Mouse (Mus musculus): ENCODE results near the gene H2-K1. TPM values are rescaled to one million over a fixed set of nuclear protein-coding genes. Genes with fewer than 3 reads are reported as not detected.
"Not testable (repeated sequence)": the region's sequence is repeated elsewhere in the genome, so short reads cannot be mapped to it uniquely, and the experiment has no call there.

H2-K1 gene
- polyA plus RNA-seq, 1 experiment from 2014 or later, result 13.8 TPM

GRCm38 (mm10) chr17:33982136-33982535 is 18.0 kb downstream of the H2-K1 start:
- not testable (repeated sequence) for H3K4me2 ChIP-seq; H3K4me3 ChIP-seq (ENCODE audit: low read depth, low read length)

GRCm38 (mm10) chr17:33981192-33981909 is 18.8 kb downstream of the H2-K1 start:
- under 1% methylated on average over 27 of the region's 27 CpGs for WGBS (ENCODE audit: insufficient replicate concordance)
- Histone ChIP-seq H3K4me2 (peak overlapping the region; percentile 65), H3K4me3 (ENCODE audit: low read depth, low read length) (peak overlapping the region; percentile 40), H3K27me3 (ENCODE audit: control insufficient read depth, insufficient read depth, low read length) (peaks cover 37% of the 10 kb centered on the region), H3K4me1 (ENCODE audit: control insufficient read depth, insufficient read depth, low read length) (peaks cover 12% of the 10 kb centered on the region), H3K27ac (ENCODE audit: low read depth, low read length) (peak overlapping the region; percentile 25; the same call in 1 of the 2 replicates), H3K9ac (ENCODE audit: low read depth, low read length) (peak overlapping the region; percentile 16; the same call in 1 of the 2 replicates)
- H3K36me3 ChIP-seq (ENCODE audit: control insufficient read depth, insufficient read depth, low read length); H3K9me3 ChIP-seq (replicated peaks; ENCODE audit: control insufficient read depth, low read length): not testable (repeated sequence)
- peak; percentile 87 for ATAC-seq (replicated peaks; ENCODE audit: insufficient number of reproducible peaks, low FRiP score, low TSS enrichment)

More at GRCm38 (mm10) chr17:33982136-33982535, 18.0 kb downstream of the H2-K1 start:
- H3K27me3 ChIP-seq (ENCODE audit: control insufficient read depth, insufficient read depth, low read length), result peaks cover 30% of the 10 kb centered on the region
- H3K9me3 ChIP-seq (replicated peaks; ENCODE audit: control insufficient read depth, low read length); H3K9ac ChIP-seq (ENCODE audit: low read depth, low read length); H3K36me3 ChIP-seq (ENCODE audit: control insufficient read depth, insufficient read depth, low read length); H3K27ac ChIP-seq (ENCODE audit: low read depth, low read length); ATAC-seq (replicated peaks; ENCODE audit: insufficient number of reproducible peaks, low FRiP score, low TSS enrichment): not testable (repeated sequence)
- peaks cover 12% of the 10 kb centered on the region for H3K4me1 ChIP-seq (ENCODE audit: control insufficient read depth, insufficient read depth, low read length)
- WGBS (ENCODE audit: insufficient replicate concordance), result 8% methylated on average over 8 of the region's 8 CpGs

DNA sequence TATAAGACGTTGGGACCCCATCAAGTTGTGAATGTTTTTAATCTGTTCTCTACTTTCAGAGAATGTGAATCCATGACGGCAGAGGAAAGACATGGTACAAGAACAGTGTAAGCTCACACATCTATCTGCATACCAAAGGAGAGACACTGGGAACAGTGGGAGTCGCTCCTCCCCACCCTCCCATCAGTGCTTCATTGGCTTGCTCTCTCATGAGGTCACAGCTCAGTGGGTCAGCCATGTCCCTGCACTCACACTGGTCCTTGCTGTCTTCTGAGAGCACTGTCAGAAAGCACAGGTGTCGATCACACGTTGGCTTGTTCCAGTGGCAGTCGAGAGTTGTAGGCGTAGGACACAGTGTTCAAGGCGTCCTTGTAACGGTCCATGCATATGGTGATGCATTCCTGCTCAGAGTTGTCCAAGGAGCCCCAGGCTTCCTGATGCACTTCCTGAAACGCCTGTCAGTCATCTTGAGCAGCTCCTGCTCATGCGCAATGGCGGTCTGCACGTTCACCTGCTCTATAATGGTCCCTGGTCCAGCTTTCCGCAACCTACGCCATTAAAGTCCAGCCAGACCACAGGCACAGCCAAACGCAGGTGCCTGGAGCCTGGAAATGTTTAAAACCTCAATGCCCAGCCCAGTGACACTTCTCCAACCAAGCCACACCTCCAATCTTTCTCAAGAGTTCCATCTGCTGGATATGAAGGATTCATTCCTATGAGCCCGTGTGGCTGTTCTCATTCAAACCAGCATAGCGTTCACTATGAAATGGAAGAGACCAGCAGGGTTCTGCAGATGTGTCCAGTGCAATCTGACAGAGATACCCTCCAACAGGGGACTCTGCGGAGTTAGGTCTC is 19.7 kb downstream of the H2-K1 start:
- H3K9ac ChIP-seq (ENCODE audit: low read depth, low read length), result no peak overlapping the region
- H3K36me3 ChIP-seq (ENCODE audit: control insufficient read depth, insufficient read depth, low read length), result no peaks in the 10 kb centered on the region
- H3K27me3 ChIP-seq (ENCODE audit: control insufficient read depth, insufficient read depth, low read length), result peaks cover 42% of the 10 kb centered on the region
- H3K9me3 ChIP-seq (replicated peaks; ENCODE audit: control insufficient read depth, low read length), result no peaks in the 10 kb centered on the region
- H3K27ac ChIP-seq (ENCODE audit: low read depth, low read length), result 0 out of 2 replicates have a peak overlapping the region, but pooled peaks have one; percentile 22
- no peak for ATAC-seq (replicated peaks; ENCODE audit: insufficient number of reproducible peaks, low FRiP score, low TSS enrichment)
- H3K4me3 ChIP-seq (ENCODE audit: low read depth, low read length), result no peak overlapping the region
- H3K4me2 ChIP-seq, result peak overlapping the region; percentile 29
- peaks cover 12% of the 10 kb centered on the region for H3K4me1 ChIP-seq (ENCODE audit: control insufficient read depth, insufficient read depth, low read length)
- WGBS (ENCODE audit: insufficient replicate concordance), result 74% methylated on average over 19 of the region's 19 CpGs

GRCm38 (mm10) chr17:33979512-33980050 is 20.6 kb downstream of the H2-K1 start:
- no peak overlapping the region for H3K27ac ChIP-seq (ENCODE audit: low read depth, low read length)
- WGBS (ENCODE audit: insufficient replicate concordance), result 62% methylated on average over 6 of the region's 6 CpGs
- no peak overlapping the region for H3K4me2 ChIP-seq
- H3K9ac ChIP-seq (ENCODE audit: low read depth, low read length), result no peak overlapping the region
- H3K4me3 ChIP-seq (ENCODE audit: low read depth, low read length), result no peak overlapping the region
- peaks cover 12% of the 10 kb centered on the region for H3K4me1 ChIP-seq (ENCODE audit: control insufficient read depth, insufficient read depth, low read length)
- no peaks in the 10 kb centered on the region for H3K9me3 ChIP-seq (replicated peaks; ENCODE audit: control insufficient read depth, low read length)
- H3K36me3 ChIP-seq (ENCODE audit: control insufficient read depth, insufficient read depth, low read length), result no peaks in the 10 kb centered on the region
- no peak for ATAC-seq (replicated peaks; ENCODE audit: insufficient number of reproducible peaks, low FRiP score, low TSS enrichment)
- peaks cover 42% of the 10 kb centered on the region for H3K27me3 ChIP-seq (ENCODE audit: control insufficient read depth, insufficient read depth, low read length)

DNA sequence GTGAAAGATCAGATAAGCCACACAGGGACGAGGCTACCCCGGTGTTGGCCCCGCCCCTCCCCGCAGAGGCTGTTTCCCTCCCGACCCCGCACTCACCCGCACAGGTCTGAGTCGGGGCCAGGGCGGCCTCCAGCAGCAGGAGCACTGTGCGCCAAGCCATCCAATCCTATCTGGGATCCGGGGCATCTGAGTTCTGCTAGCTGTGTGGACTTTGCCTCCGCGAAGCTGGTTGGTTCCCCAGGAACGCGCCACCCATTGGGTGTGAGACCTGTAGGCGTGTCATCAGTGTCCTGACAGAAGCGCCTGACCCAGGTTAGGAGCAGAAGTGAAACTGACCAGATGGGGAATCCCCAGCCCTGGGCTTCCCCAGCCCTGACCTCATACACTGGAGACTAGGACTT is 21.5 kb downstream of the H2-K1 start:
- peak; percentile 77 for ATAC-seq (replicated peaks; ENCODE audit: insufficient number of reproducible peaks, low FRiP score, low TSS enrichment)
- Histone ChIP-seq H3K9me3 (replicated peaks; ENCODE audit: control insufficient read depth, low read length) (no peaks in the 10 kb centered on the region), H3K27ac (ENCODE audit: low read depth, low read length) (no peak overlapping the region), H3K4me3 (ENCODE audit: low read depth, low read length) (peak overlapping the region; percentile 38), H3K36me3 (ENCODE audit: control insufficient read depth, insufficient read depth, low read length) (no peaks in the 10 kb centered on the region), H3K27me3 (ENCODE audit: control insufficient read depth, insufficient read depth, low read length) (peaks cover 42% of the 10 kb centered on the region), H3K4me1 (ENCODE audit: control insufficient read depth, insufficient read depth, low read length) (peaks cover 12% of the 10 kb centered on the region), H3K4me2 (peak overlapping the region; percentile 71), H3K9ac (ENCODE audit: low read depth, low read length) (peak overlapping the region; percentile 39)
- WGBS (ENCODE audit: insufficient replicate concordance), result 0% methylated on average over 17 of the region's 17 CpGs

GRCm38 (mm10) chr17:33977861-33978557 is 22.1 kb downstream of the H2-K1 start:
- H3K36me3 ChIP-seq (ENCODE audit: control insufficient read depth, insufficient read depth, low read length), result no peaks in the 10 kb centered on the region
- peak overlapping the region; percentile 38 for H3K4me3 ChIP-seq (ENCODE audit: low read depth, low read length)
- H3K4me1 ChIP-seq (ENCODE audit: control insufficient read depth, insufficient read depth, low read length), result peaks cover 12% of the 10 kb centered on the region
- H3K9ac ChIP-seq (ENCODE audit: low read depth, low read length), result peak overlapping the region; percentile 39
- ATAC-seq (replicated peaks; ENCODE audit: insufficient number of reproducible peaks, low FRiP score, low TSS enrichment), result no peak
- peaks cover 42% of the 10 kb centered on the region for H3K27me3 ChIP-seq (ENCODE audit: control insufficient read depth, insufficient read depth, low read length)
- H3K27ac ChIP-seq (ENCODE audit: low read depth, low read length), result no peak overlapping the region
- H3K9me3 ChIP-seq (replicated peaks; ENCODE audit: control insufficient read depth, low read length), result no peaks in the 10 kb centered on the region
- 2% methylated on average over 57 of the region's 57 CpGs for WGBS (ENCODE audit: insufficient replicate concordance)
- peak overlapping the region; percentile 71 for H3K4me2 ChIP-seq

- Histone ChIP-seq H3K36me3 (ENCODE audit: control insufficient read depth, insufficient read depth, low read length) (no peaks in the 10 kb centered on the region), H3K4me1 (ENCODE audit: control insufficient read depth, insufficient read depth, low read length) (peaks cover 5% of the 10 kb centered on the region), H3K4me2 (no peak overlapping the region), H3K27me3 (ENCODE audit: control insufficient read depth, insufficient read depth, low read length) (peaks cover 22% of the 10 kb centered on the region), H3K4me3 (ENCODE audit: low read depth, low read length) (no peak overlapping the region), H3K9ac (ENCODE audit: low read depth, low read length) (no peak overlapping the region), H3K9me3 (replicated peaks; ENCODE audit: control insufficient read depth, low read length) (no peaks in the 10 kb centered on the region), H3K27ac (ENCODE audit: low read depth, low read length) (no peak overlapping the region)
- 54% methylated on average over 3 of the region's 3 CpGs for WGBS (ENCODE audit: insufficient replicate concordance)
- ATAC-seq (replicated peaks; ENCODE audit: insufficient number of reproducible peaks, low FRiP score, low TSS enrichment), result no peak
Observed at GRCm38 (mm10) chr17:33973572-33973971, 26.6 kb downstream of the H2-K1 start.

DNA sequence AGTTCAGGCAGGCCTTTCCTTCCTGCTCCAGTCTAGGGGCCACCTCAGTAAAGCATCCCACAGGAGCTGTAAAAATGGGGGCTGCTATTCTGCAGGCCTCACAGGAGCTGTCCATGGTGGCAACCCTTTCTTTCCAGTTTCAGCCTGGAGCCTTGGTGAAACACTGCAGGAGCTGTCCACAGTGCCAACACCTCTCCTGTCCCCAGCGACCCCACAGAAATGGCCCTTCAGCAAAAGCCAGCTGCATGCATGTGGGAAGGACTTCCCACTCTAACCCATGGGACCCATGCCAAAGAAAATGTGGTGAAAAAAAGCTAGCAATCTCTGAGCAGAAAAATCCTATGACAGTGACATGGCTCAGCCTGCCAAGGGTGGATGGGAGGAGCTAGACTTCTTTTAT is 27.5 kb downstream of the H2-K1 start:
- no peak overlapping the region for H3K27ac ChIP-seq (ENCODE audit: low read depth, low read length)
- no peak overlapping the region for H3K4me3 ChIP-seq (ENCODE audit: low read depth, low read length)
- H3K4me1 ChIP-seq (ENCODE audit: control insufficient read depth, insufficient read depth, low read length), result no peaks in the 10 kb centered on the region
- no peaks in the 10 kb centered on the region for H3K36me3 ChIP-seq (ENCODE audit: control insufficient read depth, insufficient read depth, low read length)
- H3K27me3 ChIP-seq (ENCODE audit: control insufficient read depth, insufficient read depth, low read length), result peaks cover 13% of the 10 kb centered on the region
- H3K4me2 ChIP-seq, result no peak overlapping the region
- ATAC-seq (replicated peaks; ENCODE audit: insufficient number of reproducible peaks, low FRiP score, low TSS enrichment), result no peak
- H3K9ac ChIP-seq (ENCODE audit: low read depth, low read length), result no peak overlapping the region
- 0% methylated on average over 1 of the region's 1 CpGs for WGBS (ENCODE audit: insufficient replicate concordance)
- no peaks in the 10 kb centered on the region for H3K9me3 ChIP-seq (replicated peaks; ENCODE audit: control insufficient read depth, low read length)

Measured in heart, embryonic 11.5 days (tissue).